Mouse (Mus musculus): Measurements from ENCODE around the gene Tmem63c. TPM values are rescaled to one million over a fixed set of nuclear protein-coding genes. Genes with fewer than 3 reads are reported as not detected.

Gene Tmem63c
- total RNA-seq, 2 experiments from 2014 or later = not detected

DNA sequence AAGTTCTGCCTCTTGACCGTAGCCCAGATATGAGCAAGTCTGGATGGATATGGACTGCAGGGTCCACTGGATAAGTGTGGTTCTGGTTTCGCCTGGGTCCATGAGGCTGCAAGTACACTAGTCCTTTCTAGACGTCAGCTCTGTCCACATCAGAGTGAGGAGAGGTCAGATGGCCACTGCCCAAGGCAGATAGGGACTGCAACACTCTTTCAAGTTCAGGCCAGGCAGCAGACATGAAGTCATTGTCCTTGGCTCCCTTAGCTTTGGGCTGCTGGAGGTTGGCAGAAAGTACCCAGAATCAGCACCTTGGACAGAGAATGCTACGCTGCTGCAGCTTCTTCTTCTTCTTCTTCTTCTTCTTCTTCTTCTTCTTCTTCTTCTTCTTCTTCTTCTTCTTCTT lies 19.0 kb downstream of the Tmem63c start:
- DNase-seq = no peak
- no peak overlapping the region for H3K4me3 ChIP-seq
- no peak for TF ChIP-seq CTCF (IDR thresholded peaks at IDR 0.05)
- H3K27ac ChIP-seq = no peak overlapping the region
- intact Hi-C loops (cut with DNase I) = no loop called here

DNA sequence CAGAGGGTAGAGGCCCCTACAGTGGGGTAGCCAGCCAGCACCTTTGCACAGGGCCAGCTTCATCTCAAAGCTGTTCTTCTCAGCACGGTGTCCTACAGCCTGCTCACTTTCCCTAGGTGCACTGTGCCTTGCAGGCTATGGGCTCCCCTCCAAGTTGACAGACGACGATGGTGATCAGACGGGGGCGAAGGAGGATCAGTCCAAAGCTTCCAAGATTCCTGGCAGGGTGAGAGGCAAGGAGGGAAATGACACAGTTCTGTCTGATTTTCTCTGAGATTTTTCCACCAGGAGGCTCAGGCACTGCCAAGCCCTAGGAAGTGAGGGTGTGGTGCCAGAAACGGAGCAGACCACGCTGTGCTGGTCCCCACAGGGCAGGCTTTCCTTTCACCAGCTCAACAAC lies 19.7 kb downstream of the Tmem63c start:
- TF ChIP-seq CTCF (IDR thresholded peaks at IDR 0.05) = no peak
- H3K27ac ChIP-seq = no peak overlapping the region
- intact Hi-C loops (cut with DNase I) = no loop called here
- DNase-seq = no peak
- H3K4me3 ChIP-seq = no peak overlapping the region

DNA sequence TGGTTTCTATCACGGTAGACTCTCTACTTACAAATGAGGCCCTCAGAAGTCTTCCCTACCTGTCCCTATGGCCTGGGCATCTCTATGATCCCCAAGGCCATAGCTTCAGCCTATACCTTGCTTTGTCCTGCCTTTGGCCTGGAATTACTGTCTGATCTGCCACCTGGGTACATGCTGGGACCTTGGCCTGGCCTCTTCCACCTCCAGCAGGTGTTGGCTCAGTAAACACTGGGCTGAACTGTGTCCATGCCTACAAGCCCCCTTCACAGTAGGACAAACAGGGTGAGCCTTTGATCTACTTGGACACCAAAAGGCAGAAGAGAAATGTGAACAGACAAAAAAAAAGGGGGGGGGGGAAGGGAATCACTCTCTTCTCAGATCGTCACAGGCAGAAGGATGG lies 21.3 kb downstream of the Tmem63c start:
- H3K27ac ChIP-seq = no peak overlapping the region
- no peak overlapping the region for H3K4me3 ChIP-seq
- DNase-seq = no peak
- intact Hi-C loops (cut with DNase I) = no loop called here
- TF ChIP-seq CTCF (IDR thresholded peaks at IDR 0.05) = no peak

DNA sequence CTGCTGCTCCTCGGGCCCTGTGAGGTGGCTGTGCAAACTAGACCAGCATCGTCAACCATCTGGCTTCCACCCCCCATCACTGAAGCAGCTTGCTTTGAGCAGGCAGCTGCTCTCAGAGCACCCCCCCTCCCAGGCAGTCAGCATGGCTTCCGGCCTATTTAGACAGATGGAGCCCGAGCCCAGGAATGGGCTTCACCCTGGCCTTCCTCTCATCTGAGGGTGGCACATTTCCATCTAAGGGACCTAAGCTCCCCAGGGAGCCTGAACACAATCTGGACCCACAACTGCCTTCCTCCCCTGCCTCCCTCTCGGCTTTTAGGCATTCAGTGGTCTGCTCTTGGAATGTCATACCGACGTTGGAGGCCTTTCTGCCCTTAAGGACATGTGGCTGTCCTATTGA lies 22.1 kb downstream of the Tmem63c start:
- TF ChIP-seq CTCF (IDR thresholded peaks at IDR 0.05) = no peak
- intact Hi-C loops (cut with DNase I) = no loop called here
- Histone ChIP-seq H3K27ac (no peak overlapping the region), H3K4me3 (no peak overlapping the region)
- DNase-seq = no peak

DNA sequence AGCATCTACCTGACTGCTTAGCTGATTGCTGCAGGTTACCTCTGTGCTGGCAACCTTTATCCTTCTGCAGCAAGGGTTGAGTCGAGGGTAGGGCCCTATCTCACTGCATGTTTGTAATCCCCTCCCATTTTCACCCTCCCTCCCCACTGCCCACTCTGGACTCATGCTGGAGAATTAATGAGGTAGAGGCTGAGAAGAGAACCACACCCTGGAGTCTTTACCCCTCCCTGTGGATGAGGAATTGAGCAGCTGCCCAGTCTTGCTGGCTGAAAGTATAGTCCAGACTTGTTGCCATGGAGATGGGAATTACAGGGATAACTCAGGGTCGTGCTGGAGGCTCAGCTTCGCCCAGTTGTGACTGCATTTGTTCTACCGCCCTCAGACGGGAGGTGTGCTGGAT lies 23.6 kb downstream of the Tmem63c start:
- Histone ChIP-seq H3K27ac (no peak overlapping the region), H3K4me3 (no peak overlapping the region)
- peak; percentile 31 for DNase-seq
- TF ChIP-seq CTCF (IDR thresholded peaks at IDR 0.05) = no peak
- intact Hi-C loops (cut with DNase I) = no loop called here

DNA sequence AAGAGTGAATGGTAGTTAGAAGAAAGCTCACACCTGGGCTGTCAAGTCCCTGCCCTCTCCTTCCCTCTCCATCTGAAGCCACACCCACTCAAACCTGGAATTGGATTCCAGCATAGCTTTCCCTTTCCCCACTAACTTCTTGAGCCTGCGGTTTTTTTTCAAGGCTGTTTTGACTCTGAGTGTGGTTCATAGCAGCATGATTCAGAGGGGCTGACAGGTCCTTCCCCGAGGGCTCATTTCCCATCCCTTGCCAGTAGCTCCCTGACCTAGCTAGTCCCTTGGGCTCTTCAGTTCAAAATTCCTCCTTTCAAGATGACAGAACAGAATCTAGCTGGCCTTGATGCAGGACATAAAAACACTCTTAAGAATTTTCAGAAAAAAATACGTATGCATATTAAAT lies 26.4 kb downstream of the Tmem63c start:
- intact Hi-C loops (cut with DNase I) = no loop called here
- DNase-seq = no peak
- no peak overlapping the region for H3K27ac ChIP-seq
- H3K4me3 ChIP-seq = no peak overlapping the region
- no peak for TF ChIP-seq CTCF (IDR thresholded peaks at IDR 0.05)

DNA sequence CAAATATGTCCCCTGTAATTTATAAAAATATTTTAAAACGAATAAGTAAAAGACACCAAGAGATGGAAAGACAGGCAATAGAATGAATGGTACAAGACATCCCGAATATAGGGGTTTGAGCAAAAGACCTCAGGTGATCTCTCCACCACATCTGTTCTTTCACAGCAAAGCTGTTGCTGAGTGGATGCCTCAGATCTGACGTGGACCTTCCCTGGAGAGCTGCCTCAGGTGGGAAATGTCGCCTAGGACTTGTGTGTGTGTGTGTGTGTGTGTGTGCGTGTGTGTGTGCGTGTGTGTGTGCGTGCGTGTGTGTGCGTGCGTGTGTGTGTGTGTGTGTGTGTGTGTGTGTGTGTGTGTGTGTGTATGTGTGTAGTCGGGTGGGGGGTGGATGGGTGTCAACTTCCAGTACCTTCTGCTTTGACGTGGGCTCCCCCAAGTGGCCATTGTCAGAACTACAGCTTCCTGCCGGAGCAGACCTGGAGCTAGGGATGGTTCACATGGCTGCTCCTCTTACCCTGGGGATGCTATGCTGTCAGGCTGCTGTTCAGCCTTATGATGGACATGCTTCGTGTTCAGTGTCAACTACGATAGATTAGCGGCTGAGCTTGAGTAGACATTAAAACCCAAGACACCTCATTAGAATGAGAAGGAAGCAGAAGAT lies 31.7 kb downstream of the Tmem63c start:
- intact Hi-C loops (cut with DNase I) = loop anchor here (2.0 kb wide), 3 partner anchors 52 to 284 kb away; no protein-coding TSS in a partner anchor
- peak; percentile 76 for TF ChIP-seq CTCF (IDR thresholded peaks at IDR 0.05)
- peak; percentile 85 for DNase-seq

DNA sequence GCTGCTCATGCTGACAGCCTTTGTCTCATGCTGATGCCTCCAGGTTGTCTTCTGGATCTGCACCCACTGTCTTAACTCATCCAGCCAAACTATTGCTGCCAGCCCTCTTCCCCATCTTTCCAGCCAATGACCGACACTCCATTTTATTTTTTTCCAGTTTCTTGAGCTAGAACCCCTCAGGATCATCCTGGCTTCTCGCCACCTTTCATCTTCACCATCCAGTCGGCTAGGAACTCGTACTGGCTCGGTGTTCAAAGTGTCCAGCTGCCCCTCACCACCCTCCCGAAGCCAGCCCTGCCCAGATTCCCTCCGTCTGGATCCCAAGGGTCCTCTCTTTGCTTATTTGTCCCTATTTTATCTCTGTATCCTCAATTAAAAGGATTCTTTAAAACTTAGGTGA lies 33.7 kb downstream of the Tmem63c start:
- Histone ChIP-seq H3K27ac (no peak overlapping the region), H3K4me3 (no peak overlapping the region)
- intact Hi-C loops (cut with DNase I) = no loop called here
- TF ChIP-seq CTCF (IDR thresholded peaks at IDR 0.05) = no peak
- no peak for DNase-seq

More for the DNA sequence above, 31.7 kb downstream of the Tmem63c start:
- Histone ChIP-seq H3K27ac (no peak overlapping the region), H3K4me3 (no peak overlapping the region)

DNA sequence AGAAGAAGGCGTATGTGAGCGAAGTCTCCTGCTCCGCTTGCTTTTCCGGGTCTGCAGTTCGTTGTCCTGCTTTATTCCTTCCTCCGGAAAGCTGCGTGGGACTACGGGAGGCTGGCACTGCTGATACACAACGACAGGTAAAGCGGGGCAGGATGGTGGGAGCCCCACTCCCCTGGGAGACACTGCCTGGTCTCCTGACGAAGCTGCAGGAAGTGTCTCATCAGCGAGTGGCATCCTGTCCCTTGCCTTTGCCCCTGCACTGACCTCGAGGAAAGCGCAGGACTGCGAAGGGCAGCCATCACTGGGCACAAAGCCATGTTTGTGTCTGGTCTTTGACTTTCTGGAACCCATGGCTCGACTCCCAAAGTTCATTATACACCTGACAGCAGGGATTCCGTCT lies 35.9 kb downstream of the Tmem63c start:
- intact Hi-C loops (cut with DNase I) = no loop called here

DNA sequence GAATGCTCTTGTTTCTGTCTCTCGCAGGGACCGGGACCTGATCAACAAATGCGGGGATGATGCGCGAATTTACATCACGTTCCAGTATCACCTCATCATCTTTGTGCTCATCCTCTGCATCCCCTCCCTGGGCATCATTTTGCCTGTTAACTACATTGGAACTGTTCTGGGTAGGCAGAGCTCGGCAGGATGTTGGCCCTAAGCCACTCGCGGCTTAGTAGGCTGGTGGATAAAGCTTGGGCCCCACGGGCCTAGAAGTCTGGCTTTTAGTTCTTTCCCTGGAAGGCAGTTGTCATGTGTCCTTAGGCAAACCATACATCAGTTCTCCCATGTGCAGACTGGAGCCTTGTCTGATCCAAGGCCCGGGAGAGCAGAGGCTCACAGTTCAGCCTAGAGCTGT lies 44.3 kb downstream of the Tmem63c start:
- no peak overlapping the region for H3K4me3 ChIP-seq
- DNase-seq = no peak
- intact Hi-C loops (cut with DNase I) = no loop called here
- no peak for TF ChIP-seq CTCF (IDR thresholded peaks at IDR 0.05)
- no peak overlapping the region for H3K27ac ChIP-seq

More for the DNA sequence above, 35.9 kb downstream of the Tmem63c start:
- Histone ChIP-seq H3K27ac (no peak overlapping the region), H3K4me3 (no peak overlapping the region)
- no peak for DNase-seq
- no peak for TF ChIP-seq CTCF (IDR thresholded peaks at IDR 0.05)

DNA sequence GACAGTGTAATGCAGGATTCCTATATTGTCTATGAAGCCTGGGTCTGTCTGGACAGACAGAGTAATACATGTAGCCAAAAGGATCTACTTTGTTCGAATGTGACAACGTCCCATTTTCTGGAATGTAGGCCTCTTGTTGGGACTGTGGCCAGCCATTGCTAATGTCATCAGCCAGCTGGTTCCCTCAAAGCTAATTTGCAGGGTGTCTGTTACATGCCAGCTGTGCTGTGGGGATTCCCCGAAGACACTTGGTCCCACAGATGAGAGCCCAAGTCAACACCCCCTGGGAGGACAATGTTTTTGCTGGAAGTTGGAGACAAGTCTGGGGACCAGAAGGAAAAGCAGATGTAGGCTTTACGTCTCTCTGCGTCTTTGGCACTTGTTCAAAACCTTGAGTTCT lies 45.3 kb downstream of the Tmem63c start:
- H3K27ac ChIP-seq = no peak overlapping the region
- intact Hi-C loops (cut with DNase I) = no loop called here
- H3K4me3 ChIP-seq = no peak overlapping the region
- TF ChIP-seq CTCF (IDR thresholded peaks at IDR 0.05) = no peak
- DNase-seq = no peak

DNA sequence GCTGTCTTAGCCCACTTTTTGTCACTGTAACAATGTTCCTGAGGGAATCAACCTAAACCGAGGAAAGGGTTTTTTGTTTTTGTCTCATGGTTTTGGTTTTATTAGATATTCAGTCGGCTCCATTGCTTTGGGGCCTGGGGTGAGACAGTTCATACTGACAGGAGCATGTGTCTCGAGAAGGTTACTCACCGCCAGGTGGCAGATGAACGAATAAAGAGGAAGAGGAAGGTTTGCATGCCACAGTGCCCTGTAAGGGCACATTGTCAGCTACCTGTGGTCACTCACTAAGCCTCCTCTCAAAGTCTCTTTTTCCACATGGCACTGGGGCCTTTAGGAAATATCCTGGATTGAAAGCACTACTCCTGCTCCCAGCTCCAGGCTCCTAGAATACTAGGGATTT lies 49.4 kb downstream of the Tmem63c start:
- DNase-seq = no peak
- no peak overlapping the region for H3K27ac ChIP-seq
- no peak overlapping the region for H3K4me3 ChIP-seq
- intact Hi-C loops (cut with DNase I) = no loop called here
- TF ChIP-seq CTCF (IDR thresholded peaks at IDR 0.05) = no peak

DNA sequence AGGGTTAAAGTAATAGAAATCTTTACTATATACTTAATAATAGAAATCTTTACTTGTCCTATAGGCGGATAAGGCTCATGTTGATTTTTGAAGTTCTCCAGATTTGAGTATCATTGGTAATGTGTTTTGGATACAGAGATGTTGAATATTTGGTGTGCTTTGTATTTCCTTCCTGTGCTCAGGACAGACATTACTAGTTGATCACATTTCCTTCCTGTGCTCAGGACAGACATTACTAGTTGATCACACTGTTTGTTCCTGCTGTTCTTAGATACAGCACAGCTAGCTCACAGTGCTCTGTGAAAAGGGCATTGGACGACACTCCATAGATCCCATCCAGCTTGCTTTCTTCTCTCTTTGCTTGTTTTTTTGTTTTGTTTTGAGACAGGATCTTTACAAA lies 55.5 kb downstream of the Tmem63c start:
- intact Hi-C loops (cut with DNase I) = no loop called here
- no peak overlapping the region for H3K4me3 ChIP-seq
- TF ChIP-seq CTCF (IDR thresholded peaks at IDR 0.05) = no peak
- no peak overlapping the region for H3K27ac ChIP-seq
- no peak for DNase-seq

DNA sequence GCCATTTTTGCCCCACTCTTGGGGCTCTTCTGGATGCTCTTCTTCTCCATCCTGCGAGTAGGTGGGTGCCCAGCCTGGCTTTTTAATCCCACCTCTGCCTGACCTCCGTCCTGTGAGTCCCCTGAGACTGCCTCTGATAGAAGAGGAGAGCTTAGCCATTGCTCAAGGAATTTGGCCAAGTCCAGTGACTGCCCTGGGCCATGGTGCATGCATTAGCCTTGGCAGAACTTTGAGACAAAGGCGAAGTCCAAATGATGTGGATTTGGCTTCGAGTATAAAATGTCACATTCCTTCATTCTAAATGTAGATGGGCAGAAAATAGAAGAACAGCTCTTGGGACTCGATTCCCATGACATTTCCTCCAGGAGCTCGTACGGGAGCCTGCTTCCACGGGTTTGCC lies 61.7 kb downstream of the Tmem63c start:
- intact Hi-C loops (cut with DNase I) = no loop called here
- H3K4me3 ChIP-seq = no peak overlapping the region
- H3K27ac ChIP-seq = no peak overlapping the region
- no peak for DNase-seq
- no peak for TF ChIP-seq CTCF (IDR thresholded peaks at IDR 0.05)
